Mouse (Mus musculus): ENCODE results near the gene Med21. TPM values are rescaled to one million over a fixed set of nuclear protein-coding genes. Genes with fewer than 3 reads are reported as not detected.

Med21 gene
- polyA plus RNA-seq, 1 experiment from 2014 or later = 52.2 TPM

DNA sequence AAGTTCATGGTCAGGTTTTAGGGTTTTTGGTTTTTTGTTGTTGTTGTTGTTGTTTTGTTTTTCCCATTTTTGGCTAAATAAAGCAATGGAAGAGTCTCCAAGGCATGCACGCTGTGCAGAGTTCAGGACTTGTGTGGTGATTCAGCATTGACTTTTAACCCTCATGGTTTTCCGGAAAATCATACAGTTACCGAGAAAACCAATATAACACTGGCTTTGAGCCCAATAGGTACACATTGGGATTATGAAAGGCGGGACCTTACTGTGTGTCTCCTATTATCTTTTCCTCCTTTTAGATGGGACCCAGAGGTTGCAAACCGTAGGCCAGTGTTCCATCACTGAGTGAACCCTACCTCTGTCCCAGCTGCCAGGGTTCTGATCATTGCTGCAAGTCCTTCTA lies 22.6 kb downstream of the Med21 start:
- Histone ChIP-seq H3K9me3 (ENCODE audit: low read length) (no peaks in the 10 kb centered on the region), H3K27me3 (ENCODE audit: insufficient read depth, low read length) (no peaks in the 10 kb centered on the region), H3K36me3 (replicated peaks; ENCODE audit: insufficient read depth, low read length) (no peaks in the 10 kb centered on the region), H3K4me1 (ENCODE audit: insufficient read depth) (0 out of 2 replicates have a peak, but pooled peaks cover 2% of the 10 kb centered on the region), H3K4me3 (ENCODE audit: low read depth, low read length) (no peak overlapping the region), H3K4me2 (ENCODE audit: low read depth, low read length) (no peak overlapping the region), H3K9ac (replicated peaks) (no peak overlapping the region), H3K27ac (ENCODE audit: low read depth) (no peak overlapping the region)
- ATAC-seq (peak; percentile 66), DNase-seq (no peak)
- WGBS (ENCODE audit: insufficient replicate concordance) = 64% methylated on average over 5 of the region's 5 CpGs
- no peak for TF ChIP-seq CTCF (IDR thresholded peaks at IDR 0.05; ENCODE audit: low read depth)
- TF ChIP-seq EP300 (IDR thresholded peaks at IDR 0.05; ENCODE audit: low read depth) = peak; percentile 54; the same call in 1 of the 2 replicates

- Histone ChIP-seq H3K9ac (replicated peaks) (no peak overlapping the region), H3K27me3 (ENCODE audit: insufficient read depth, low read length) (no peaks in the 10 kb centered on the region), H3K9me3 (ENCODE audit: low read length) (peaks cover 3% of the 10 kb centered on the region), H3K36me3 (replicated peaks; ENCODE audit: insufficient read depth, low read length) (no peaks in the 10 kb centered on the region), H3K4me2 (ENCODE audit: low read depth, low read length) (no peak overlapping the region), H3K4me3 (ENCODE audit: low read depth, low read length) (no peak overlapping the region), H3K4me1 (ENCODE audit: insufficient read depth) (0 out of 2 replicates have a peak, but pooled peaks cover 2% of the 10 kb centered on the region), H3K27ac (ENCODE audit: low read depth) (no peak overlapping the region)
- TF ChIP-seq CTCF (IDR thresholded peaks at IDR 0.05; ENCODE audit: low read depth) = no peak
- no peak for TF ChIP-seq EP300 (IDR thresholded peaks at IDR 0.05; ENCODE audit: low read depth)
- no peak for DNase-seq
- ATAC-seq = peak; percentile 47
- 53% methylated on average over 2 of the region's 2 CpGs for WGBS (ENCODE audit: insufficient replicate concordance)
Observed at GRCm38 (mm10) chr6:146665408-146665807, 23.1 kb downstream of the Med21 start.

- Histone ChIP-seq H3K9ac (replicated peaks) (no peak overlapping the region), H3K27me3 (ENCODE audit: insufficient read depth, low read length) (no peaks in the 10 kb centered on the region), H3K4me3 (ENCODE audit: low read depth, low read length) (no peak overlapping the region), H3K4me1 (ENCODE audit: insufficient read depth) (0 out of 2 replicates have a peak, but pooled peaks cover 2% of the 10 kb centered on the region), H3K27ac (ENCODE audit: low read depth) (no peak overlapping the region), H3K9me3 (ENCODE audit: low read length) (peaks cover 5% of the 10 kb centered on the region), H3K4me2 (ENCODE audit: low read depth, low read length) (no peak overlapping the region), H3K36me3 (replicated peaks; ENCODE audit: insufficient read depth, low read length) (no peaks in the 10 kb centered on the region)
- WGBS (ENCODE audit: insufficient replicate concordance) = 65% methylated on average over 6 of the region's 6 CpGs
- ATAC-seq (no peak), DNase-seq (no peak)
- TF ChIP-seq CTCF (IDR thresholded peaks at IDR 0.05; ENCODE audit: low read depth) (no peak), EP300 (IDR thresholded peaks at IDR 0.05; ENCODE audit: low read depth) (no peak)
Observed at GRCm38 (mm10) chr6:146666811-146667210, 24.5 kb downstream of the Med21 start.

- Histone ChIP-seq H3K36me3 (replicated peaks; ENCODE audit: insufficient read depth, low read length) (no peaks in the 10 kb centered on the region), H3K4me3 (ENCODE audit: low read depth, low read length) (no peak overlapping the region), H3K9ac (replicated peaks) (no peak overlapping the region), H3K27ac (ENCODE audit: low read depth) (no peak overlapping the region), H3K4me2 (ENCODE audit: low read depth, low read length) (no peak overlapping the region), H3K27me3 (ENCODE audit: insufficient read depth, low read length) (no peaks in the 10 kb centered on the region), H3K4me1 (ENCODE audit: insufficient read depth) (0 out of 2 replicates have a peak, but pooled peaks cover 2% of the 10 kb centered on the region), H3K9me3 (ENCODE audit: low read length) (peaks cover 5% of the 10 kb centered on the region)
- TF ChIP-seq CTCF (IDR thresholded peaks at IDR 0.05; ENCODE audit: low read depth) = no peak
- TF ChIP-seq EP300 (IDR thresholded peaks at IDR 0.05; ENCODE audit: low read depth) = no peak
- ATAC-seq (no peak), DNase-seq (no peak)
Observed at GRCm38 (mm10) chr6:146668606-146669005, 26.3 kb downstream of the Med21 start.

DNA sequence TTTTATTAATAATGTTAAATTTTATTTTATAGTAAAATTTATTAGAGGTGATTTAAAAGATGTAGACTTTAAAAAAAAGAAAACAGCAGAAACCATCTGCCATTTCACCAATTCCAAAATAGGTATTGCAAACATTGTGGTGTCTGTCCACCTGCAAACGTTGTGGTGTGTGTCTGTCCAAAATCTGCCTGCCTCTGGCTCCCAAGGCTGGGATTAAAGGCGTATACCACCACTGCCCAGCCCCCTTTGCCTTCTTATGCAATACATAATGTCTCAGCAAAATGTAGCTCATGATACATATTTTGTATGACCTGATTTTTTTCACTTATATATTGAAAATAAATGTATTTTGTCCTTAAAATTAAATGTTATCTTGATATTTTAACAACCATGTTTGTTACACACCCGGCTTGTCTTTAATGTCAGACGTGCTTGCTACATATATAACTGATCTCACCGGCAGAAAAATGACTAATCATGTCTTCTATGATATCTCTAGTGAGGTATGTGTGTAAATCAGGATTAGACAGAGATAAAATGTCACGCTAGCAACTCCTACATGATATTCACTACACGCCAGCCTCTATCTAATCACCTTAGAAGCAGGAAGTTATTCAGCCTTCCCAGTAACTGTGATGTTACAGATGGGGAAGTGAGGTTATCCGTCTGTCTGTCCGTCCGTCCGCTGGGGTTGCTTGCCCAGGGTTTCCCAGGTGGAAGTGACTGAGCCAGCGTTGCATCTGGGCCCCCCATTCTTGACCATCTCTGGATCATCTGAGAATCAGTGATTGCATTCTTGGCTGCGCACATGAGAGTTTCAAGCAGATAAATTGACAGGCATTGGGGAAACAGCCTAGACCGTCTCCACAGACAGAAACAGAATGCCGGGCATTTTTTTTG lies 28.9 kb downstream of the Med21 start:
- Histone ChIP-seq H3K4me3 (ENCODE audit: low read depth, low read length) (no peak overlapping the region), H3K36me3 (replicated peaks; ENCODE audit: insufficient read depth, low read length) (no peaks in the 10 kb centered on the region), H3K27ac (ENCODE audit: low read depth) (no peak overlapping the region), H3K9me3 (ENCODE audit: low read length) (peaks cover 5% of the 10 kb centered on the region), H3K4me2 (ENCODE audit: low read depth, low read length) (no peak overlapping the region), H3K4me1 (ENCODE audit: insufficient read depth) (no peaks in the 10 kb centered on the region; the same call in 1 of the 2 replicates), H3K9ac (replicated peaks) (no peak overlapping the region), H3K27me3 (ENCODE audit: insufficient read depth, low read length) (no peaks in the 10 kb centered on the region)
- WGBS (ENCODE audit: insufficient replicate concordance) = 54% methylated on average over 15 of the region's 15 CpGs
- no peak for ATAC-seq
- no peak for DNase-seq
- no peak for TF ChIP-seq EP300 (IDR thresholded peaks at IDR 0.05; ENCODE audit: low read depth)
- no peak for TF ChIP-seq CTCF (IDR thresholded peaks at IDR 0.05; ENCODE audit: low read depth)

DNA sequence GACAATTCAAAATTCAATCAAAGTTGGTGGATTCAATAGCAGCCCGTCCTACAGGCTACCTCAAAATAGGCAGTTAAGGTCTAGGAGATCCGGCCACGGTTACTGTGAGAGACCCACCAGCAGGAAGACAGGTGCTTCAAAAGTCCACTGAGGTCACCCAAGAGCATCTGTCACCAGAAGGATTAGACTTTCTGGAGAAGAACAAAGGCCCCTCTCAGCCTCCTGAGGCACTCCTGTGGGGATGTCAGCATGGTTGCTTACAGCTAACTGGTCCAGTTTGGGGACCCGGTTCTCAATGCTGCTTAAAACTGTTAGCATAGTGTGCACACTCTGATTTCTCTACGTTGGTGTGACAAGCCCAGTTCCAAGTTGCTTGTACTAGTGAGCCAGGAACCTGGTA lies 29.8 kb downstream of the Med21 start:
- TF ChIP-seq EP300 (IDR thresholded peaks at IDR 0.05; ENCODE audit: low read depth) (no peak), CTCF (IDR thresholded peaks at IDR 0.05; ENCODE audit: low read depth) (no peak)
- Histone ChIP-seq H3K4me3 (ENCODE audit: low read depth, low read length) (no peak overlapping the region), H3K4me1 (ENCODE audit: insufficient read depth) (no peaks in the 10 kb centered on the region; the same call in 1 of the 2 replicates), H3K27me3 (ENCODE audit: insufficient read depth, low read length) (no peaks in the 10 kb centered on the region), H3K4me2 (ENCODE audit: low read depth, low read length) (no peak overlapping the region), H3K9ac (replicated peaks) (no peak overlapping the region), H3K27ac (ENCODE audit: low read depth) (no peak overlapping the region), H3K36me3 (replicated peaks; ENCODE audit: insufficient read depth, low read length) (no peaks in the 10 kb centered on the region), H3K9me3 (ENCODE audit: low read length) (peaks cover 5% of the 10 kb centered on the region)
- DNase-seq = no peak
- WGBS (ENCODE audit: insufficient replicate concordance) = 75% methylated on average over 5 of the region's 5 CpGs
- ATAC-seq = no peak

Data from liver, postnatal 0 days (tissue).